Mouse (Mus musculus): ENCODE results near the gene Ppp1r26.

- TF ChIP-seq CTCF (IDR thresholded peaks at IDR 0.05; ENCODE audit: low read depth), result no peak
- TF ChIP-seq EP300 (optimal IDR thresholded peaks at IDR 0.05), result no peak
These were observed 32.9 kb downstream of the Ppp1r26 start for GRCm38 (mm10) chr2:28479208-28480204.
